Mouse (Mus musculus): ENCODE data around the gene B830017H08Rik. TPM values are rescaled to one million over a fixed set of nuclear protein-coding genes. Genes with fewer than 3 reads are reported as not detected.
A peak's percentile ranks its signal among the peaks of the same experiment; 100 is the strongest.

The B830017H08Rik gene
- 3.5 and 4.9 TPM in 2 replicates for polyA plus RNA-seq (2015; fragmentation: Nextera tagmentation; extraction: Ambion mirVana)

GRCm38 (mm10) chr16:17832821-17833220, at the start of gene B830017H08Rik:
Gene B830017H08Rik (plus strand): TSS chr16:17833121.
- no peaks in the 10 kb centered on the region for H3K9me3 ChIP-seq
- WGBS = 21% methylated on average over 7 of the region's 7 CpGs
- no peaks in the 10 kb centered on the region for H3K36me3 ChIP-seq (replicated peaks)
- H3K9ac ChIP-seq = peak within 1 kb of the TSS; percentile 81
- peaks cover 29% of the 10 kb centered on the region for H3K4me1 ChIP-seq
- H3K4me3 ChIP-seq = peak within 1 kb of the TSS; percentile 72
- no peak for ATAC-seq (replicated peaks)
- peak within 1 kb of the TSS; percentile 92 for H3K4me2 ChIP-seq
- H3K27ac ChIP-seq = peak within 1 kb of the TSS; percentile 91
- peaks cover 41% of the 10 kb centered on the region for H3K27me3 ChIP-seq (replicated peaks)

- no peak overlapping the region for H3K4me3 ChIP-seq
- no peaks in the 10 kb centered on the region for H3K9me3 ChIP-seq
- no peak for ATAC-seq (replicated peaks)
- 57% methylated on average over 3 of the region's 3 CpGs for WGBS
- H3K9ac ChIP-seq = no peak overlapping the region
- no peaks in the 10 kb centered on the region for H3K4me1 ChIP-seq
- H3K4me2 ChIP-seq = no peak overlapping the region
- no peak overlapping the region for H3K27ac ChIP-seq
- H3K27me3 ChIP-seq (replicated peaks) = no peaks in the 10 kb centered on the region
- peaks cover 43% of the 10 kb centered on the region for H3K36me3 ChIP-seq (replicated peaks)
Measured at GRCm38 (mm10) chr16:17785337-17785736, 47.6 kb upstream of the B830017H08Rik start.

- peaks cover 12% of the 10 kb centered on the region for H3K4me1 ChIP-seq
- no peak overlapping the region for H3K27ac ChIP-seq
- peaks cover 17% of the 10 kb centered on the region for H3K36me3 ChIP-seq (replicated peaks)
- no peaks in the 10 kb centered on the region for H3K9me3 ChIP-seq
- no peak for ATAC-seq (replicated peaks)
- H3K4me3 ChIP-seq = no peak overlapping the region
- no peak overlapping the region for H3K9ac ChIP-seq
- WGBS = 70% methylated on average over 3 of the region's 3 CpGs
- H3K27me3 ChIP-seq (replicated peaks) = peaks cover 24% of the 10 kb centered on the region
- H3K4me2 ChIP-seq = no peak overlapping the region
Measured at GRCm38 (mm10) chr16:17792728-17793127, 40.2 kb upstream of the B830017H08Rik start.

- Histone ChIP-seq H3K4me2 (no peak overlapping the region), H3K36me3 (replicated peaks) (peaks cover 17% of the 10 kb centered on the region), H3K9me3 (no peaks in the 10 kb centered on the region), H3K27ac (no peak overlapping the region), H3K4me3 (no peak overlapping the region), H3K9ac (no peak overlapping the region), H3K4me1 (peaks cover 22% of the 10 kb centered on the region), H3K27me3 (replicated peaks) (peaks cover 37% of the 10 kb centered on the region)
- ATAC-seq (replicated peaks) = no peak
- 94% methylated on average over 4 of the region's 4 CpGs for WGBS
Measured at GRCm38 (mm10) chr16:17794047-17794446, 38.9 kb upstream of the B830017H08Rik start.

- Histone ChIP-seq H3K36me3 (replicated peaks) (peaks cover 4% of the 10 kb centered on the region), H3K27ac (no peak overlapping the region), H3K9me3 (no peaks in the 10 kb centered on the region), H3K4me2 (no peak overlapping the region), H3K4me3 (no peak overlapping the region), H3K9ac (no peak overlapping the region), H3K27me3 (replicated peaks) (peaks cover 51% of the 10 kb centered on the region), H3K4me1 (peaks cover 22% of the 10 kb centered on the region)
- no peak for ATAC-seq (replicated peaks)
- WGBS = 59% methylated on average over 5 of the region's 5 CpGs
Measured at GRCm38 (mm10) chr16:17795643-17796042, 37.3 kb upstream of the B830017H08Rik start.

GRCm38 (mm10) chr16:17796519-17796918, 36.4 kb upstream of the B830017H08Rik start:
- no peak for ATAC-seq (replicated peaks)
- peak overlapping the region; percentile 46 for H3K4me3 ChIP-seq
- H3K27me3 ChIP-seq (replicated peaks) = peaks cover 60% of the 10 kb centered on the region
- H3K4me2 ChIP-seq = peak overlapping the region; percentile 87
- peaks cover 3% of the 10 kb centered on the region; the same call in 1 of the 2 replicates for H3K36me3 ChIP-seq (replicated peaks)
- H3K9me3 ChIP-seq = no peaks in the 10 kb centered on the region
- H3K27ac ChIP-seq = no peak overlapping the region
- peaks cover 22% of the 10 kb centered on the region for H3K4me1 ChIP-seq
- H3K9ac ChIP-seq = 0 out of 2 replicates have a peak overlapping the region, but pooled peaks have one; percentile 40

- Histone ChIP-seq H3K27ac (no peak within 1 kb of the TSS), H3K4me3 (peak within 1 kb of the TSS; percentile 46), H3K4me2 (peak within 1 kb of the TSS; percentile 87), H3K27me3 (replicated peaks) (peaks cover 66% of the 10 kb centered on the region), H3K9ac (peak within 1 kb of the TSS; percentile 40), H3K9me3 (no peaks in the 10 kb centered on the region), H3K36me3 (replicated peaks) (peaks cover 3% of the 10 kb centered on the region; the same call in 1 of the 2 replicates), H3K4me1 (peaks cover 24% of the 10 kb centered on the region)
- ATAC-seq (replicated peaks) = 0 out of 2 replicates have a peak, but pooled peaks have one; percentile 12
- under 1% methylated on average over 76 of the region's 81 CpGs for WGBS
Measured at GRCm38 (mm10) chr16:17796971-17797811, 35.7 kb upstream of the B830017H08Rik start, which contains the start of gene Scarf2. Gene Scarf2 (plus strand): TSS chr16:17797282.

GRCm38 (mm10) chr16:17797812-17798311, 35.1 kb upstream of the B830017H08Rik start:
- 0 out of 2 replicates have a peak, but pooled peaks have one; percentile 1 for ATAC-seq (replicated peaks)
- H3K27me3 ChIP-seq (replicated peaks) = peaks cover 73% of the 10 kb centered on the region
- 4% methylated on average over 29 of the region's 29 CpGs for WGBS
- H3K4me1 ChIP-seq = peaks cover 31% of the 10 kb centered on the region
- no peaks in the 10 kb centered on the region for H3K9me3 ChIP-seq
- no peak overlapping the region for H3K9ac ChIP-seq
- H3K4me2 ChIP-seq = peak overlapping the region; percentile 87
- peak overlapping the region; percentile 46 for H3K4me3 ChIP-seq
- no peak overlapping the region for H3K27ac ChIP-seq
- H3K36me3 ChIP-seq (replicated peaks) = peaks cover 3% of the 10 kb centered on the region; the same call in 1 of the 2 replicates

GRCm38 (mm10) chr16:17798321-17799180, 34.4 kb upstream of the B830017H08Rik start:
- ATAC-seq (replicated peaks) = no peak
- Histone ChIP-seq H3K36me3 (replicated peaks) (peaks cover under 1% of the 10 kb centered on the region; the same call in 1 of the 2 replicates), H3K9ac (no peak overlapping the region), H3K27ac (no peak overlapping the region), H3K4me1 (peaks cover 37% of the 10 kb centered on the region), H3K4me2 (peak overlapping the region; percentile 87), H3K4me3 (peak overlapping the region; percentile 46), H3K9me3 (no peaks in the 10 kb centered on the region), H3K27me3 (replicated peaks) (peaks cover 80% of the 10 kb centered on the region)
- WGBS = 3% methylated on average over 43 of the region's 45 CpGs

GRCm38 (mm10) chr16:17799584-17799983, 33.3 kb upstream of the B830017H08Rik start:
- no peaks in the 10 kb centered on the region for H3K36me3 ChIP-seq (replicated peaks)
- H3K27me3 ChIP-seq (replicated peaks) = peaks cover 90% of the 10 kb centered on the region
- ATAC-seq (replicated peaks) = no peak
- no peak overlapping the region for H3K27ac ChIP-seq
- peaks cover 48% of the 10 kb centered on the region for H3K4me1 ChIP-seq
- no peaks in the 10 kb centered on the region for H3K9me3 ChIP-seq
- H3K4me3 ChIP-seq = no peak overlapping the region
- H3K4me2 ChIP-seq = no peak overlapping the region
- H3K9ac ChIP-seq = no peak overlapping the region

- Histone ChIP-seq H3K36me3 (replicated peaks) (no peaks in the 10 kb centered on the region), H3K9ac (no peak overlapping the region), H3K9me3 (no peaks in the 10 kb centered on the region), H3K27me3 (replicated peaks) (peaks cover 92% of the 10 kb centered on the region), H3K27ac (no peak overlapping the region), H3K4me1 (peaks cover 58% of the 10 kb centered on the region), H3K4me2 (peak overlapping the region; percentile 80), H3K4me3 (peak overlapping the region; percentile 40; the same call in 1 of the 2 replicates)
- 3% methylated on average over 7 of the region's 7 CpGs for WGBS
- no peak for ATAC-seq (replicated peaks)
Measured at GRCm38 (mm10) chr16:17801777-17802455, 31.0 kb upstream of the B830017H08Rik start.
